Mouse (Mus musculus) MEL (cell line): ENCODE data around the gene Naga. TPM values are rescaled to one million over a fixed set of nuclear protein-coding genes. Genes with fewer than 3 reads are reported as not detected.

Experiments used
- DNase-seq: peaks from one replicate; pipeline ENCODE4 v3.0.0; 2011; ENCODE audit warnings: low read depth, low spot score
- H3K27ac ChIP-seq: 2 replicates; pipeline ENCODE4 v1.5.1; 2012; ENCODE audit warnings: low read depth, mild to moderate bottlenecking, control low read depth, low read length, moderate library complexity; ENCODE audit not compliant: control insufficient read depth
- H3K27me3 ChIP-seq, 2 experiments: fragments of 150-350 bp in 1 of 2; sonication (generic) in 1 of 2; 2 replicates each; pipeline ENCODE4 v1.6.1; 2012; ENCODE audit warnings: low read length in 2 of 2, mild to moderate bottlenecking in 2 of 2, improper control_type of control experiment in 1 of 2, moderate library complexity in 1 of 2; ENCODE audit not compliant: insufficient read depth in 2 of 2, control insufficient read depth in 1 of 2
- H3K36me3 ChIP-seq, 2 experiments: 2 replicates each; pipeline ENCODE4 v1.6.1; 2012 to 2014; ENCODE audit warnings: low read length in 2 of 2, improper control_type of control experiment in 1 of 2, inconsistent platforms in 1 of 2, mild to moderate bottlenecking in 1 of 2; ENCODE audit not compliant: insufficient read depth in 2 of 2, control insufficient read depth in 1 of 2
- H3K4me1 ChIP-seq, 2 experiments: fragments of 150-350 bp in 1 of 2; sonication (generic) in 1 of 2; 2 replicates each; pipeline ENCODE4 v1.6.1; 2012; ENCODE audit warnings: low read length in 2 of 2, improper control_type of control experiment in 1 of 2, mild to moderate bottlenecking in 1 of 2; ENCODE audit not compliant: insufficient read depth in 2 of 2, control insufficient read depth in 1 of 2
- H3K4me3 ChIP-seq, 2 experiments: fragments of 150-350 bp in 1 of 2; sonication (generic) in 1 of 2; 2 replicates each; pipeline ENCODE4 v1.5.1; 2012; ENCODE audit warnings: low read depth in 2 of 2, low read length in 2 of 2, mild to moderate bottlenecking in 2 of 2, moderate library complexity in 2 of 2, control low read depth in 1 of 2, improper control_type of control experiment in 1 of 2; ENCODE audit not compliant: control insufficient read depth in 1 of 2, insufficient read depth in 1 of 2
- H3K79me2 ChIP-seq: 2 replicates; pipeline ENCODE4 v1.6.1; 2012; ENCODE audit warnings: mild to moderate bottlenecking, low read length, moderate library complexity; ENCODE audit not compliant: control insufficient read depth, poor library complexity, insufficient read depth
- H3K9ac ChIP-seq: 2 replicates; pipeline ENCODE4 v1.6.1; 2012; ENCODE audit warnings: low read depth, mild to moderate bottlenecking, control low read depth, low read length, moderate library complexity; ENCODE audit not compliant: control insufficient read depth, poor library complexity, severe bottlenecking
- H3K9me3 ChIP-seq: fragments of 150-350 bp; sonication (generic); replicated peaks from 2 replicates; pipeline ENCODE4 v1.6.1; 2012; ENCODE audit warnings: mild to moderate bottlenecking, low read length, improper control_type of control experiment, moderate library complexity; ENCODE audit not compliant: insufficient read depth
- BHLHE40 ChIP-seq: IDR thresholded peaks from 2 replicates; pipeline ENCODE4 v1.6.1; 2012; ENCODE audit warnings: low read depth, mild to moderate bottlenecking, inconsistent platforms, low read length, improper control_type of control experiment, borderline replicate concordance
- ETS1 ChIP-seq: IDR thresholded peaks from 2 replicates; pipeline ENCODE4 v1.6.1; 2012; ENCODE audit warnings: low read depth, mild to moderate bottlenecking, inconsistent platforms, low read length, improper control_type of control experiment, moderate library complexity
- GABPA ChIP-seq: IDR thresholded peaks from 2 replicates; pipeline ENCODE4 v1.6.1; 2012; ENCODE audit warnings: low read depth, mild to moderate bottlenecking, inconsistent platforms, low read length, improper control_type of control experiment, moderate library complexity
- MAFK ChIP-seq: IDR thresholded peaks from 2 replicates; pipeline ENCODE4 v1.6.1; 2011; ENCODE audit warnings: low read depth, mild to moderate bottlenecking, low read length, improper control_type of control experiment, borderline replicate concordance
- MAX ChIP-seq: IDR thresholded peaks from 2 replicates; pipeline ENCODE4 v1.6.1; 2011; ENCODE audit warnings: low read length, improper control_type of control experiment
- MAZ ChIP-seq: IDR thresholded peaks from 2 replicates; pipeline ENCODE4 v1.6.1; 2012; ENCODE audit warnings: low read depth, mild to moderate bottlenecking, inconsistent platforms, low read length, improper control_type of control experiment
- MXI1 ChIP-seq: IDR thresholded peaks from 2 replicates; pipeline ENCODE4 v1.6.1; 2011; ENCODE audit warnings: mild to moderate bottlenecking, low read depth, low read length, improper control_type of control experiment
- NRF1 ChIP-seq: IDR thresholded peaks from 2 replicates; pipeline ENCODE4 v1.6.1; 2014; ENCODE audit warnings: low read depth, mild to moderate bottlenecking, inconsistent platforms, low read length, improper control_type of control experiment, moderate library complexity; ENCODE audit not compliant: poor library complexity, insufficient read depth, severe bottlenecking
- POLR2A ChIP-seq, 2 experiments: IDR thresholded peaks; 2 replicates each; pipeline ENCODE4 v1.6.1; 2011 to 2012; ENCODE audit warnings: low read length in 2 of 2, mild to moderate bottlenecking in 2 of 2, control low read depth in 1 of 2, improper control_type of control experiment in 1 of 2, low read depth in 1 of 2, moderate library complexity in 1 of 2; ENCODE audit not compliant: control insufficient read depth in 1 of 2, insufficient read depth in 1 of 2, poor library complexity in 1 of 2
- POLR2AphosphoS2 ChIP-seq: IDR thresholded peaks from 2 replicates; pipeline ENCODE4 v1.6.1; 2011; ENCODE audit warnings: low read length, improper control_type of control experiment
- SIN3A ChIP-seq: IDR thresholded peaks from 2 replicates; pipeline ENCODE4 v1.6.1; 2012; ENCODE audit warnings: low read length, improper control_type of control experiment, inconsistent platforms
- UBTF ChIP-seq: IDR thresholded peaks from 2 replicates; pipeline ENCODE4 v1.6.1; 2012; ENCODE audit warnings: low read depth, mild to moderate bottlenecking, inconsistent platforms, low read length, improper control_type of control experiment, moderate library complexity, borderline replicate concordance; ENCODE audit not compliant: insufficient read depth
- ZKSCAN1 ChIP-seq: IDR thresholded peaks from 2 replicates; pipeline ENCODE4 v1.6.1; 2012; ENCODE audit warnings: low read depth, mild to moderate bottlenecking, inconsistent platforms, low read length, improper control_type of control experiment, moderate library complexity
- ZNF384 ChIP-seq: IDR thresholded peaks from 2 replicates; pipeline ENCODE4 v1.6.1; 2012; ENCODE audit warnings: low read depth, mild to moderate bottlenecking, inconsistent platforms, low read length, improper control_type of control experiment
- polyA plus RNA-seq, 2 experiments: library from polyadenylated mRNA; stranded (reverse) in 1 of 2; unstranded in 1 of 2; fragments of >175 nt in 1 of 2; fragments of >200 nt in 1 of 2; gene quantifications; 2 replicates each; pipeline versions ENCODE4 v1.2.1 to v1.2.4; 2012; ENCODE audit warnings: low replicate concordance in 2 of 2, low read depth in 1 of 2; ENCODE audit not compliant: insufficient read length in 2 of 2, insufficient read depth in 1 of 2, missing spikeins in 1 of 2
- total RNA-seq: library from RNA; depleted of rRNA; stranded (reverse); fragments of 300-350 nt; gene quantifications from 2 replicates; pipeline ENCODE4 v1.2.3, GENCODE M21; 2012

The Naga gene
- total and polyA plus RNA-seq, 3 experiments, result 26.4 to 59.5 TPM; not detected in 1

DNA sequence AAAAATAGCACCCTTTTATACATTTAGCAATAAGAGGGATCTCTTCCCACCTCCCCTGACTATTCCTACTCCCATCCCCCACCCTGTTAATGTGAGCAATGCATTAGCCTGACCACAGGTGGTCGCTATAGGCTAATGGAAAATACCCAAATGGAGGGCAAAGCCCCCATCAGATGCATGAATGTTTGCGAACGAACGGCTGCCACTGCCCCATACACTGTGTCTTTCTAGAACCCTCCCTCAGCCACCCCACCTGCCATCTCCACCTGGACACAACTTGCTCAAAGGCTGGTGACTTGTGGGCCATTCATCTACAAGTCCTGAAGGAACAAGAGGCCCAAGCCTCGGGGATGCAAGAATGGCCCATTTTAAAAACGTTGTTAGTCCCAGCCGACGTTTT lies 44.7 kb downstream of the Naga start (continued):
- no peak for TF ChIP-seq MAFK
- TF ChIP-seq, all 39 proteins: peak for 7

GRCm38 (mm10) chr15:82293271-82293711 lies 45.4 kb downstream of the Naga start:
- TF ChIP-seq MAX, result no peak
- no peak for TF ChIP-seq NRF1
- TF ChIP-seq ZKSCAN1, result no peak
- Histone ChIP-seq H3K79me2 (no peaks in the 10 kb centered on the region), H3K36me3 (no peaks in the 10 kb centered on the region), H3K4me3 (no peak overlapping the region), H3K9ac (no peak overlapping the region), H3K27me3 (peaks cover 7 to 8% of the 10 kb centered on the region in 2 experiments), H3K4me1 (no peaks in the 10 kb centered on the region), H3K9me3 (no peaks in the 10 kb centered on the region), H3K27ac (no peak overlapping the region)
- DNase-seq, result no peak

DNA sequence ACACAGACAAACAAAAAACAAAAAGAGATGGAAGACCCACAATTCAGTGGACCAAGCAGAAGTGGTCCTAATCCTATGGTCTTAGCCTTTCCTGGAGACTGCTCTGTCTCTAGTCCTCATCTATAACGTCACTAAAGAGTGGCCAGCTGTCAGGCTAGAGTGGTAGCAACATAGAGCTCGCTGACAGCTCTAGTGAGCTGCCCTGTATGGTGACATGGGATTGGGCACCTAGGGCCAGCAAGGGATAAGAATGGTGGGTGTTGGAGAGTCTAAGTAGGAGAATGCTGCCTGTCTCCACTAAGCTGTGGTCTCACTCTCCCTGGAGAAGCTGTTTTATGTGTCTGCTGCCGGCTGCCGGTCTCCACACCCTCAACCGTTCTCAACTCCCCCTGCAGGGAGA lies 45.9 kb downstream of the Naga start:
- Histone ChIP-seq H3K27ac (no peak overlapping the region), H3K36me3 (no peaks in the 10 kb centered on the region), H3K79me2 (no peaks in the 10 kb centered on the region), H3K4me1 (no peaks in the 10 kb centered on the region), H3K27me3 (peaks cover 7 to 10% of the 10 kb centered on the region in 2 experiments), H3K4me3 (no peak overlapping the region), H3K9ac (no peak overlapping the region), H3K9me3 (no peaks in the 10 kb centered on the region)
- DNase-seq, result no peak
- no peak for TF ChIP-seq ETS1
- no peak for TF ChIP-seq SIN3A
- TF ChIP-seq GABPA, result no peak
- no peak for TF ChIP-seq NRF1
- no peak for TF ChIP-seq POLR2A (IDR thresholded peaks at IDR 0.05; ENCODE audit: control insufficient read depth in 1 of 2, insufficient read depth in 1 of 2, low read depth in 1 of 2, low read length in 2 of 2, poor library complexity in 1 of 2)
- no peak for TF ChIP-seq POLR2AphosphoS2
- no peak for TF ChIP-seq UBTF
- TF ChIP-seq BHLHE40, result no peak
- no peak for TF ChIP-seq MXI1
- no peak for TF ChIP-seq MAZ
- TF ChIP-seq ZNF384, result no peak
